Mouse (Mus musculus) midbrain, postnatal 0 days (tissue): Measurements from ENCODE around the gene Slc22a14. TPM values are rescaled to one million over a fixed set of nuclear protein-coding genes. Genes with fewer than 3 reads are reported as not detected.
"Not testable (repeated sequence)": the region's sequence is repeated elsewhere in the genome, so short reads cannot be mapped to it uniquely, and the experiment has no call there.

Experiments
- ATAC-seq: fragments of 200-750 bp; cut with Nextera tagmentation; 2 replicates; pipeline ENCODE4 v1.8.0; 2017; ENCODE audit warnings: moderate number of reproducible peaks, mild to moderate bottlenecking, moderate TSS enrichment, moderate library complexity; ENCODE audit not compliant: low FRiP score
- DNase-seq: peaks from one replicate; pipeline ENCODE4 v3.0.0-alpha.2; 2015; ENCODE audit warnings: low spot score
- H3K27ac ChIP-seq: fragments of 300-500 bp; sonication (generic); 2 replicates; pipeline ENCODE4 v1.5.1; 2014; ENCODE audit warnings: low read depth, mild to moderate bottlenecking, low read length, mixed read lengths
- H3K27me3 ChIP-seq: fragments of 300-500 bp; sonication (generic); 2 replicates; pipeline ENCODE4 v1.6.1; 2014; ENCODE audit warnings: low read length, control low read depth, mixed read lengths; ENCODE audit not compliant: insufficient read depth
- H3K36me3 ChIP-seq: fragments of 300-500 bp; sonication (generic); 2 replicates; pipeline ENCODE4 v1.6.1; 2014; ENCODE audit warnings: low read length, control low read depth, mixed read lengths; ENCODE audit not compliant: insufficient read depth
- H3K4me1 ChIP-seq: fragments of 300-500 bp; sonication (generic); 2 replicates; pipeline ENCODE4 v1.6.1; 2014; ENCODE audit warnings: mild to moderate bottlenecking, control low read depth, antibody characterized with exemption, low read length, mixed read lengths; ENCODE audit not compliant: insufficient read depth
- H3K4me2 ChIP-seq: fragments of 300-500 bp; sonication (generic); 2 replicates; pipeline ENCODE4 v1.6.1; 2014; ENCODE audit warnings: low read depth, mild to moderate bottlenecking, low read length, mixed read lengths; ENCODE audit not compliant: poor library complexity, severe bottlenecking
- H3K4me3 ChIP-seq: fragments of 300-500 bp; sonication (generic); 2 replicates; pipeline ENCODE4 v1.5.1; 2014; ENCODE audit warnings: low read depth, mild to moderate bottlenecking, low read length, moderate library complexity
- H3K9ac ChIP-seq: fragments of 300-500 bp; sonication (generic); replicated peaks from 2 replicates; pipeline ENCODE4 v1.6.1; 2014; ENCODE audit warnings: mild to moderate bottlenecking, low read length, moderate library complexity, mixed read lengths; ENCODE audit not compliant: poor library complexity, severe bottlenecking
- H3K9me3 ChIP-seq: fragments of 300-500 bp; sonication (generic); 2 replicates; pipeline ENCODE4 v1.6.1; 2016; ENCODE audit warnings: low read length, control low read depth
- CTCF ChIP-seq: IDR thresholded peaks from 2 replicates; pipeline ENCODE4 v1.5.1; 2016; ENCODE audit warnings: antibody characterized with exemption, mild to moderate bottlenecking
- WGBS: fragments of 180-500 bp; shearing (Covaris S2); extraction: QIAGEN DNeasy Blood & Tissue Kit; methylation state at CpG from one replicate; pipeline ENCODE4 v1.1.7; 2014; 5-methylcytosine and 5-hydroxymethylcytosine counted together
- polyA plus RNA-seq: library from polyadenylated mRNA; unstranded; fragments of >200 nt; fragmentation: Nextera tagmentation; extraction: Ambion mirVana; gene quantifications from 2 replicates; pipeline ENCODE4 v1.2.1, GENCODE M21; 2015
- total RNA-seq: library from RNA; depleted of rRNA; stranded (reverse); fragments of >200 nt; gene quantifications from 2 replicates; pipeline ENCODE4 v1.2.3, GENCODE M21; 2014

Slc22a14 gene
- total and polyA plus RNA-seq, 2 experiments from 2014 or later, result not detected

DNA sequence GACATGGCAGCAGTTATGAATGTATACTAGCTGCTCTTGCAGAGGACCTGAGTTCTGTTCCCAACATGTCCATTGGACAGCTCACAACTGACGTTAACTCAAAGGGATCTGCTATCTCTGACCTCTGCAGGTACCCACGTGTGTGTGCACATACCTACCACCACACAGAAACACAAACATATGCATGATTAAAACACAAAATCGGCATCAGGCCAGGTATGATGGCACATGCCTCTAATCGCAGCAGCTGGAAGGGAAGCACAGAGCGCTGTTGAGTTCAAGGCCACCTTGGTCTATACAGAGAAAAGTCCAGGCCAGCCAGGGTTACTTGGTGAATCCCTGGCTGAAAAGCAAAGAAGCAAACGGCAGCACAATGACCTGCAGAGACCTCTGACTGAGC, 67.7 kb downstream of the Slc22a14 start:
- Histone ChIP-seq H3K9ac (no peak overlapping the region), H3K27me3 (no peaks in the 10 kb centered on the region), H3K4me3 (no peak overlapping the region), H3K9me3 (no peaks in the 10 kb centered on the region), H3K27ac (no peak overlapping the region), H3K4me2 (no peak overlapping the region), H3K4me1 (no peaks in the 10 kb centered on the region), H3K36me3 (0 out of 2 replicates have a peak, but pooled peaks cover 10% of the 10 kb centered on the region)
- TF ChIP-seq CTCF, result no peak
- 86% methylated on average over 6 of the region's 6 CpGs for WGBS
- no peak for ATAC-seq
- DNase-seq, result no peak

DNA sequence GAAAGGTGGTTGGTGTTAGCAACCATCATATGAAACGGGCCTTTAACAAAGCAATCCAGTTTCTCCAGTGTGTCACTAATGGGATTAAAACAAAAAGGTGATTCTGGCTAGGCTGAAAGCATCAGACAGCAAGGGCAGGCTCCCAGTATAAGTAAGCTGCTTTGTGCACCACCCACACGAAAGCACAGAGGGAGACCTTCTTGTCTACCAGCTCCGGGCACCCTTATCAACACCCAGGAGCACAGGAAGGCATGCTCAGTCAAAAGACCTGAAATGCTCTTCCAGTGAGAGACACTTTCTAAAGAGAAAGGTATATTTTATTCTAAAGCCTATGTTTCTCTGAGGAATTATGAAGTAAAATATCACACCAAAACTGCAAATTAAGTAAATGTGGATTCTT, 74.6 kb downstream of the Slc22a14 start:
- Histone ChIP-seq H3K36me3 (peaks cover 7% of the 10 kb centered on the region; the same call in 1 of the 2 replicates), H3K4me3 (no peak overlapping the region), H3K9me3 (no peaks in the 10 kb centered on the region), H3K27ac (no peak overlapping the region), H3K27me3 (no peaks in the 10 kb centered on the region), H3K4me2 (no peak overlapping the region), H3K9ac (no peak overlapping the region), H3K4me1 (no peaks in the 10 kb centered on the region)
- DNase-seq (no peak), ATAC-seq (no peak)
- WGBS, result 61% methylated on average over 3 of the region's 3 CpGs
- no peak for TF ChIP-seq CTCF

GRCm38 (mm10) chr9:119280894-119281682, 84.3 kb downstream of the Slc22a14 start:
- Histone ChIP-seq H3K27me3 (no peaks in the 10 kb centered on the region), H3K4me2 (no peak overlapping the region), H3K4me3 (no peak overlapping the region), H3K9ac (no peak overlapping the region), H3K27ac (no peak overlapping the region), H3K9me3 (no peaks in the 10 kb centered on the region), H3K36me3 (peaks cover 6% of the 10 kb centered on the region), H3K4me1 (no peaks in the 10 kb centered on the region)
- TF ChIP-seq CTCF, result no peak
- DNase-seq, result no peak
- WGBS, result 91% methylated on average over 5 of the region's 5 CpGs
- ATAC-seq, result no peak

- H3K27ac ChIP-seq, result no peak overlapping the region
- TF ChIP-seq CTCF, result no peak
- H3K4me2 ChIP-seq, result no peak overlapping the region
- H3K4me1 ChIP-seq, result no peaks in the 10 kb centered on the region
- H3K9ac ChIP-seq, result no peak overlapping the region
- DNase-seq, result no peak
- H3K9me3 ChIP-seq, result no peaks in the 10 kb centered on the region
- WGBS, result 95% methylated on average over 5 of the region's 5 CpGs
- H3K27me3 ChIP-seq, result no peaks in the 10 kb centered on the region
- H3K36me3 ChIP-seq, result peaks cover 6% of the 10 kb centered on the region
- no peak for ATAC-seq
- no peak overlapping the region for H3K4me3 ChIP-seq
Measured at GRCm38 (mm10) chr9:119278031-119278430, 87.3 kb downstream of the Slc22a14 start.

DNA sequence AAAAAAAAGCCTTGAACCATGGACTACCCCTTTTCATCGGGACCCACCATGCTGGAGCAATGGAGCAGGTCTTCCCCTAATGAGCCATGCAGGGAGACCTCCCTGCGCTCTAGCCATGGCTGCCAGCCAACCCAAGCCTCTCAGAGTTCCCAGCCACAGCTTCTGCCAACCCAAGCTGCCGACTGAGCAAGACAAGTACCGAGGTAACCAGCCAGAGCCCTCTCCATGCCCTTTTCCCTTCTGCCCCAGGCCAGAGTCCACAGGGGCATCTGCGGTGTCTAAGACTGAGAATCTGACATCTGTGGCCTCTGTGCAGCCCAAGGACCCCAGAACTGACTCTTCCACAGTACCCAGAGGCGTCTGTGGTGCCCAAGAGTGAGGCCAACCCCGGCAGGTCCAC, 89.0 kb downstream of the Slc22a14 start:
- H3K4me3 ChIP-seq, result no peak overlapping the region
- ATAC-seq, result no peak
- no peaks in the 10 kb centered on the region for H3K27me3 ChIP-seq

GRCm38 (mm10) chr9:119274814-119275213, 90.5 kb downstream of the Slc22a14 start:
- not testable (repeated sequence) for H3K9me3 ChIP-seq, H3K4me1 ChIP-seq, DNase-seq, H3K9ac ChIP-seq, ATAC-seq, H3K36me3 ChIP-seq, H3K4me2 ChIP-seq, H3K27ac ChIP-seq, H3K4me3 ChIP-seq, H3K27me3 ChIP-seq
- TF ChIP-seq CTCF, result peak; percentile 33
- 94% methylated on average over 5 of the region's 5 CpGs for WGBS

More for the DNA sequence above, 89.0 kb downstream of the Slc22a14 start:
- H3K4me2 ChIP-seq, result no peak overlapping the region
- no peak overlapping the region for H3K27ac ChIP-seq
- DNase-seq, result peak; percentile 66
- WGBS, result 80% methylated on average over 7 of the region's 7 CpGs
- H3K9ac ChIP-seq, result no peak overlapping the region
- H3K4me1 ChIP-seq, result no peaks in the 10 kb centered on the region
- no peak for TF ChIP-seq CTCF
- no peaks in the 10 kb centered on the region for H3K9me3 ChIP-seq
- H3K36me3 ChIP-seq, result peaks cover 6% of the 10 kb centered on the region
